Mouse (Mus musculus): ENCODE measurements around the gene Tubb1.
A peak's percentile ranks its signal among the peaks of the same experiment; 100 is the strongest.

The Tubb1 gene

GRCm38 (mm10) chr2:174444359-174444758, 6.1 kb upstream of the Tubb1 start:
- no peak for DNase-seq

GRCm38 (mm10) chr2:174445018-174445417, 5.5 kb upstream of the Tubb1 start:
- no peak for DNase-seq

GRCm38 (mm10) chr2:174446492-174446891, 4.0 kb upstream of the Tubb1 start:
- no peak for DNase-seq

- DNase-seq, result no peak
These were observed 3.6 kb upstream of the Tubb1 start for GRCm38 (mm10) chr2:174446905-174447304.

- no peak for DNase-seq
These were observed 2.1 kb upstream of the Tubb1 start for GRCm38 (mm10) chr2:174448405-174448804.

GRCm38 (mm10) chr2:174453681-174454080, 3.2 kb downstream of the Tubb1 start:
- no peak for DNase-seq

GRCm38 (mm10) chr2:174459365-174459764, 8.9 kb downstream of the Tubb1 start:
- no peak for DNase-seq

GRCm38 (mm10) chr2:174463370-174463769, 12.9 kb downstream of the Tubb1 start:
- no peak for DNase-seq

- peak; percentile 97 to 98 for DNase-seq
These were observed 13.5 kb downstream of the Tubb1 start, which contains the start of gene Atp5e for GRCm38 (mm10) chr2:174463789-174464523. Atp5e (minus strand) TSS chr2:174464105.

- DNase-seq, result no peak
These were observed 19.8 kb downstream of the Tubb1 start for GRCm38 (mm10) chr2:174470333-174470732.

GRCm38 (mm10) chr2:174470786-174471405, 20.4 kb downstream of the Tubb1 start:
- no peak for DNase-seq

- no peak for DNase-seq
These were observed 21.9 kb downstream of the Tubb1 start for GRCm38 (mm10) chr2:174472407-174472806.

GRCm38 (mm10) chr2:174472818-174473549, 22.5 kb downstream of the Tubb1 start, which contains the start of gene Prelid3b:
Prelid3b (minus strand) TSS chr2:174473081.
- DNase-seq, result peak; percentile 99 to 100

GRCm38 (mm10) chr2:174473550-174473927, 23.0 kb downstream of the Tubb1 start:
- DNase-seq, result no peak

GRCm38 (mm10) chr2:174477543-174478319, 27.2 kb downstream of the Tubb1 start:
- no peak for DNase-seq

- DNase-seq, result no peak
These were observed 28.3 kb downstream of the Tubb1 start for GRCm38 (mm10) chr2:174478746-174479145.

GRCm38 (mm10) chr2:174487005-174487404, 36.5 kb downstream of the Tubb1 start:
- no peak for DNase-seq

- no peak for DNase-seq
These were observed 42.4 kb downstream of the Tubb1 start for GRCm38 (mm10) chr2:174492858-174493257.

- DNase-seq, result no peak
These were observed 50.5 kb downstream of the Tubb1 start for GRCm38 (mm10) chr2:174500814-174501503.

GRCm38 (mm10) chr2:174501517-174501916, 51.0 kb downstream of the Tubb1 start:
- DNase-seq, result no peak

- no peak for DNase-seq
These were observed 51.8 kb downstream of the Tubb1 start for GRCm38 (mm10) chr2:174502321-174502720.

- DNase-seq, result no peak
These were observed 52.5 kb downstream of the Tubb1 start for GRCm38 (mm10) chr2:174502831-174503460.

Data from cerebellum, postnatal 14 days (tissue).